Mouse (Mus musculus) cerebral cortex, adult 2 months (tissue): ENCODE results near the gene Stard10.

Experiments
- WGBS: fragments of 180-500 bp; shearing (Covaris S2); methylation state at CpG from one replicate; pipeline ENCODE4 v1.1.7; 2018; 5-methylcytosine and 5-hydroxymethylcytosine counted together

The Stard10 gene

DNA sequence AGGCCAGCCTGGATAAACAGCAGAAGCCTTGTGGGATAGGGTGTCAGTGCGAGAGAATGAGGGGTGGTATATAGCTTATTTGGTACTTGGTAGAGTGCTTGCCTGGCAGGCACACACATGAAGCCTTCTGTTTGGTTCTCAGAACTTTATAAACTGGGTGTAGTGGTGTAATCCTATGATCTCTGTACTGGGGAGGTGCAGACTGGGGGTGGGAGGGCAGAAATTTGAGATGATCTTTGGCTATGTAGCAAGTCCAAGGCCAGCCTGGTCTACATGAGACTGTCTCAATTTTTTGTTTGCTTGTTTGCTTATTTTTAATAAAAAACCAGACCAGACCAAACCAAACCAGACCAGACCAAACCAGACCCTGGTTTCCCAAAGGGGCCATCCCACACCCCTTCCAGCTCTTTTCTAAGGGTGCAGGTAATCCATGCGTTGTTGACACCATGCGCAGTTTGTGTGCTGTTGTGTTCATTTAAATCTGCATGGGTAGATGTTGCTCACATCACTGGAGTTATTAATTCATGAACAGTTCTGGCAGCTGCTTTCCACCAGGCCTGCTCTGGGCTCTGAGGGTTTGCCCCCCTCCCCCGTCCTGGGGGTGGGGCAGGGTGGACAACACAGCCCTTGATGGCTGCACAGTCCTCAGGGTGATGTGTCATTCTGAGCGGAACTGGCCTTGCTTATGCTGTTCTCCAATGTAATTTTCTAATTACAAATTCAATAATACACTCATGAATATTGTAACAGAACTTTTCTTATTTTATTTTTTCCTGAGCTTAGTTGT is 15.4 kb downstream of the Stard10 start:
- 88% methylated on average over 5 of the region's 5 CpGs for WGBS

DNA sequence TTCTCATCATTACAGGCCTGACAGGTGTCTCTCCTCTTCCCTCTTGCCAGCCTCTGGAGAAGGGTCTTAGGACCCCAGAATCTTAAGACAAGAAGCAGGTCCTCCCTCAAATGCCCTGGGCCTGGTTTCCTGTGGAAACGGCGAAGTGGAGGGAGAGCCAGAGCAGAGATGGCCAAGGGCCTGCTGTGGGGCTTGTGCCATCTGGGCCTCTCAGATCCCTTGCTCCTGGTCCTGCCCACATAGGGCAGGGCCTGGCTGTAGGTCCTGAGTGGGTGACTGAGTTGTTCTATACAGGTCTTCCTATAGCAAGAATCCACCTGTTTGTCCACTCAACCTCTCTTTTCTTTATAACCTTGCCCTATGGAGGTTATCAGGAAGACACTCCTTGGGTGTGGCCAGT is 18.3 kb downstream of the Stard10 start:
- 86% methylated on average over 2 of the region's 2 CpGs for WGBS

DNA sequence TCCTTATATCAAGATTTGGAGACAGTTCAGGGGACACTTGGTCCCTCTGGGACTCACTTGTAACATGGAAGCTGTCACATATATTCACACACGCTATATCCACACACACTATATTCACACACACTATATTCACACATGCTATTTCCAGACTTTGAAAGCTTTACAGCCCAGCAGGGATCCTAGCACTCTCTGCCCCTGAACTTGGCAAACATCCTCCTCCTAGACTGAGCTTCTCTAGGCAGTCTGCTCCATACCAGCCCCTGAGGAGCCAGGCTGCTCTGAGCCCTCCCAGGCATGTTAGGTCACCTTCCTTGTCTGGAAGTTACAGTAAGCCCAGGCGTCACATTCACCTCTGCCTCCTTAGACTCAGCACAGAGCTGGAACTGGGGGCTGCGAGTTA is 19.8 kb downstream of the Stard10 start:
- 82% methylated on average over 3 of the region's 3 CpGs for WGBS

DNA sequence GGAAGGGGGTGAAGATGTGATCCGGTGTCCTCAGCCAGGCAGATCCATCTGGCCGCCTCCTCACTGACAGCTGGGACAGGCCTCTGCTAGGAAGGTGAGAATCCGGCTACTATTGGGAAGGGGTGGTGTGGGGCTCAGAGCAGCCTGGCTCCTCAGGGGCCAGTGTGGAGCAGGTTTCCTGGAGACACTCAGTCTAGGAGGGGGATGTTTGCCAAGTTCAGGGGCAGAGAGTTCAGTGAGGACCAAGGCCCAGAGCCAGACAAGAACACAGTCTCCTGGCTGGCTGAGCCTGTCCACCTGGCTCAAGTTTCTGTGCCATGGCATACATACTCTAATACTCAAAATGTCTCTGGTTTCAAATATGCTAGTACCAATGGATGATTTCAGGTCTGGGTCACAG is 20.5 kb downstream of the Stard10 start:
- WGBS = 93% methylated on average over 3 of the region's 3 CpGs

DNA sequence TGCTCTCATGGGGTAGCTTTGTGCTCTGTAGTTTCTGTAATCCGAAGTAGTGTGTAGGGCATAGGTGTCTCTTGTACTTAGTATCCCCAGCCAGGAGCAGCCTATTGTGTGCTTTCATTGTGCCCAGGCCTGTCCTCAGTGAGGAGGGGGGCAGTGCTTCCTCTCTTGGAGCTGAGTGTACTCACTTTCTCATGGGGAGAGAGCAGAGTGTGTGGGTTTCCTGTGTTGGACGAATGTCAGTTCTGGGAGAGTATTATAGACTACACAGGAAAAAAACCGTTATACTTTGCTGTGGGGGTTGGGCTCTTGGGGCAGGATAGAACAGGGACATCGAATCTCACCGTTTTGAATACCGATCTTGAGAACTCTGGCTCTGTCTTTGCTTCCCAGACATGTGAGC is 24.5 kb downstream of the Stard10 start:
- 51% methylated on average over 6 of the region's 6 CpGs for WGBS

DNA sequence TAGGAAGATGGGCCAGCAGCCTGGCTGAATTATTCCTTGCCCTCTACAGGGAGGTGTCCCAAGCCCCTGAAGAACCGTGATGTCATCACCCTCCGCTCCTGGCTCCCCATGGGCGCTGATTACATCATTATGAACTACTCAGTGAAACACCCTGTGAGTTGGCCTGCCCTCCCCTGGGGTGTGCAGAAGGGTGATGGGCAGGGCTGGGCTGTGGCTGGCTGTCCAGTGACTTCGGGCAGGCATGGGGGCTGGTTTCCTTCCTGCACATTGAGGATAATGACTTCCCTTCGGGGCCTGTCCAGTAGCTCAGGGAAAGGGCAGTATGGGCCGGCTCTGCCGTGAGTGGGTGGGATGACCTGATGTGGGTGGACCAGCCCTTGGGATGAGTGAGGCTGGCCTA is 26.2 kb downstream of the Stard10 start:
- 70% methylated on average over 7 of the region's 7 CpGs for WGBS

DNA sequence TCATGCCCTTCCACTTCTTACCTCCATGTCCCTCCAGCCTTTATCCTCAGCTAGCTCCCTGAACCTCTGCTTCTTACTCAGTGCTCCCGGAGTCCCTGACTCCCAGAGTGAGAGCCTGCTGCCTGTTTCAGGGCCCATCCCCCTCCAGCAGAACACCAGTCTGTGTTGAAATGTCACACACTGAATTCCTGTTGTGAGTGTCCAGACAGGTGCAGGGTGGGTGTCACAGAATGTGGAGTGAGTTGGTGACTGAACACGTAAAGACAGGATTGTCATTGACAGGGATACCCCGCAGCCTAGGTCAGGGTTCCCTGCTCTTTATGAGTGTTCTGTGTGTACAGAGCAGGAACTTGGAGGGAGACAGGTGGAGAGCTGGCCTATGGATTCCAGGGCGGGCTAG is 28.0 kb downstream of the Stard10 start:
- 88% methylated on average over 4 of the region's 4 CpGs for WGBS

DNA sequence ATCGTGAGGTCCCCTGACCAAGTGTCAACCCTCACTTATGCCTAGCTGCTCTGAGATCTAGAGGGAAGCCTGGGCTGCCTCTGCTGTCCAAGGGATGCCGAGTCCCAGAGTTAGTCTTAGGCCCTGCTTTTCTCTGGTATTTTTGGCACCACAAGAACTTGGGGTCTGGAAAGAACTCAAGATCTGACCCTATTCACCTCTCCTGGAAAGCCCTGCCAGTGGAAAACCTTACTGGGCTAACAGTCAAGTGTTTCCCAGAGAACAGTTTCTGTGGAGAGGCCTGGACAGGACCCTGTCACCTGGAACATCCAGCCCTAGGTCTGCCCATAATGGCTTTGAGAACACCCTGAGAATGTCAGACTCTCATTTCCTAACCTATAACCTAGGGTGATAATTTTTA is 30.1 kb downstream of the Stard10 start:
- WGBS = 83% methylated on average over 2 of the region's 2 CpGs

DNA sequence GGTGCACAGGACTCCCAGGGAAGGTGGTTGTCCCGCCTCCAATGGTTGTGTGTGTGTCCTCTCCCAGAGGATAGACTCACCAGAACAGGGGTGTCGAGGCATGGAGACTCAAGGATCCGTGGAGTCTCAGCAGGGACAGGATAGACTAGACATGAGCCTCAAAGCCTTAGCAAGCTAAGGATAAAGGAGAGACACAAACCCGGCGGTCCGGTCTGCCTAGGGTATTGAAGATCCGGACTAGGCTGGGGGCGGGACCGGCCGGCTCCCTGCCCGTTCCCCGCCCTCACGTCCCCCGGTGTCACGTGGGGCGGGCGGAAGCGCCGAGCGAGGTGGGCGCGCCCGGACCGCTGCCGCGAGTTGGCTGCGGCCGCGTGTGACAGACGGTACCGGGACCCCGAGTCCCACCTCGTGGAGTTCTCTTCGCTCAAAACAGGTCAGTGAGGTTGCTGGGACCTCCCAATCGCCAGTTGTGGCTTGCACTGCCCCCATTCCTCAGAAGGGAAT is 30.9 kb downstream of the Stard10 start, which contains the start of gene Arap1:
Arap1 (plus strand) TSS at position 301 of the 504 bp plus-strand sequence.
- 1% methylated on average over 35 of the region's 35 CpGs for WGBS

DNA sequence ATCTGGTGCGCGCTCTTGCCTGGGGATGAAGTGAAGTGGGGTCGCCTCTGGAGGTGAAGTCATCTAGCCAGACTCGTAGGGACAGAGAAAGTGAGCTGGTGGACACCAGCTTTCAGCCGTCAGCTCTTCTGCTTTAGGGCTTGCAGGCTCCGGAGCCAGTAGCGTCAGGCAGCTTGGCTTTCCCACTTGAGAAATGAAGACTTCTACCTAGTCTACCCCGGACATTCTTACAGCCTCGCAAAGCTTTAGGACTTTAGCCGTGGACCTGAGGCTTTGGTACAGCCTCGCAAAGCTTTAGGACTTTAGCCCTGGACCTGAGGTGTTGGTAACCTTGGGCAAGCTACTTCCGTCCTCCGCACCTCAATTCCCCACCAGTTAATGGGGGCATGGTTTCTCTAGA is 31.4 kb downstream of the Stard10 start:
- WGBS = 7% methylated on average over 13 of the region's 13 CpGs

DNA sequence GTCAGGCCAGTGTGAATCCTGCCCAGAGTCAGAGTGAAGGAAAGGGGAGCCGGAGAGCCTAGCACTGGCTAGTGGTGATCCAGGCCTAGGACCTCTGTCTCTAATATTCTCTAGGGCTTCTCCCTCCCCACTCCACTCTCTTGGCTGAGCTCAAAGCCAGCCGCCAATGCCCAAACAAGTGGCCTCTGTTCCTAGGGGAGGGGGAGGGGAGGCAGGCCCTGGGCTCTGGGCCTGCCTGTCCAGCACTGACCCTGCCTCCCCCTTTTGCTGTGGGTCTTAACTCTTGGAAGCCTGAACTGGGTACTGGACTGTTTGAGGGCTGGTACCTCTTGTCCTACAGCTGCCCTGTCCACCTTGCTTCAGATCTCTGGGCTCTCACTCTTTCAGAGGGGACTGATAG is 33.0 kb downstream of the Stard10 start:
- WGBS = 80% methylated on average over 2 of the region's 2 CpGs

DNA sequence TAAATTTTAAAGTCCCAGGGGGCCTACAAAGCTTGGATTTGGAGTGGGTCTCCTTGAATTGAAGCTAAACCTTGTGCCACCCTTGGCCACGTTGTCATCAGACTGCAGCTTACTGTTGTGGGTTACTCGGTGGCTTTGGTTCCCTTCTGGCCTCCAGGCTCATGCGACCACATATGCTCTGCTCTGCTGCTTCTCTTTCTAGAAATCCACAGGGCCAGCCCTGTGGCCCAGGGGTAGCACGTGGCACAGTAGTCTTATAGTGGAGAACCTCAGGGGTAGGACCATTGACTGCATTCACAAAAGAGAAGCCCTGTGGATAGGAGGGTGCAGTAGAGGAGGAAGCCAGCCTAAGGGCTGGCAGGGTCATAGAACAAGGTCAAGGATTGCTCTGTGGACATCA is 35.5 kb downstream of the Stard10 start:
- WGBS = 73% methylated on average over 4 of the region's 4 CpGs

DNA sequence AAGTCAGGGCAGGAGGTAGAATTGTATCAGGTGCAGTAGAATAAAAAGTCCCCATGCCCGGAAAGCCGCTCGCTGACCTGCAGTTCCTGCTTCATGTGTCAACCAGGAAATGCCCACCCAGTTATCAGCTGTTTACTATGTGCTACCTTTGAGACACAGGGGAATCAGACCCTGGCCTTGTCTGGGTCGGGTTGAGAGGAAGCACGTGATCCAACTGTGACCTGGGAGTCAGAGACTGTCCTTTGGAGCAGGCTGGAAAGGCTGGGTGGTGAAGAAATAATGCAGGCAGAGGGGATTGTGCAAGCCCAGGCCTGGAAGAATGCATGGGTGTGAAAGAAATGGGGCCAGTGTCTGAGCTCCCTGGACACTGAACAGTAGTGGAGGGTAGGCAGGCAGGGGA is 37.5 kb downstream of the Stard10 start:
- WGBS = 77% methylated on average over 5 of the region's 5 CpGs

DNA sequence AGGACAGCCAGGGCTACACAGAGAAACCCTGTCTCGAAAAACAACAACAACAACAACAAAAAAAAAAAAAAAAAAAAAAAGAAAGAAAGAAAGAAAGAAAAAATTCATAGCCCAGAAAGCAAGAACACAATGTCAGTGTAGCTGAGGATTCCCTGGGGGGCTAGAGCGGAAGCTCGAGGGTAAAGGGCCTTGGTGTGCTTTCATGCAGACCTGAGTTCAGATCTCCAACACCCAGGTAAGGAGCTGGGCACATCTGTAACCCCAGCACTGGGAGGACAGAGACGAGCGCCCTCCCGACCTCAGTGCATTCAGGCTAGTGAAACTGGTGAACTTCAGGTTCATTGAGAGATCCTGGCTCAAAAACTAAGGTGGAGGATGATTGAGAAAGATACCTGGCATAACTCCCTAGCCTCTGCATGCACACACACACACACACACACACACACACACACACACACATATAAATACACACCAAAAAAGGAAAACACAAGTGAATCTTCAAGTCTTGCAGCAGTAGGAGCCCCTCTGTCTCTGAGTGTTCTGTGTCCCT is 38.7 kb downstream of the Stard10 start:
- WGBS = 89% methylated on average over 6 of the region's 6 CpGs

DNA sequence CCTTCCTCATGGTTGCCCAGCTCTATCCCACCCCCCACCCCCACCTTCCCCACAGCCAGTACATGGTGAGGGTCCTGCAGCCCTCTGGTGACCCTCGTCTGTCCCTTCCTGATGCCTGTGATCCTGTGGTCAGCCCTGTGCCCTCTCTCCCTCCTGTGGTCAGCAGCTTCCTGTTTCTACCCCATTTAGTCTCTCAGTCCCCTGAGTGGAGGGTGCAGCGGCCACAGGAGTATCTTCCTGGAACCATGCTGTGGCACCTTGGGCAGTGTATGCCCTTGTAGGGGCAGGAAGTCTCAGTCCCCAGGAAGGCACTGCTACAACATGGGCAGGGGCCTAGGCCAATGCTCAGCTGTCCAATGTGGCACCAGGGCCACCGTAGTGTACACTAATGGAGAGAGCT is 40.0 kb downstream of the Stard10 start:
- 62% methylated on average over 3 of the region's 3 CpGs for WGBS

DNA sequence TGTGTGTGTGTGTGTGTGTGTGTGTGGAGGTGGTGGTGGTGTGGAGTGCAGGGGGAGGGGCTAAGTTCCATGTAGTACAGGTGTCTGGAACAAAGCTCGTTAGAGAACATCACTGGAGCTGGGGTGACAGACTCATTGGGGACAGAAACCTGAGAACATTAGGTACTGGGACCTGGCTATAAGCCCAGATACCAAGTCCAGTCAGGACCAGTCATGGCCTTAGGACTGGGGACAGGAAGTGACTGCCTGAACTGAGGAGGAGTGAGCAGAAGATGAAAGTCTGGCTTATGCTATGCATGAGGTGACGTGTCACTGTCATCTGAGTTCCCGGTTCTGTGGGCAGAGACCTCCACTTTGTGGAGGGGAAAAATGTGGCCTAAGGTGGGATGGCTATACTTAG is 43.5 kb downstream of the Stard10 start:
- WGBS = 75% methylated on average over 3 of the region's 3 CpGs

DNA sequence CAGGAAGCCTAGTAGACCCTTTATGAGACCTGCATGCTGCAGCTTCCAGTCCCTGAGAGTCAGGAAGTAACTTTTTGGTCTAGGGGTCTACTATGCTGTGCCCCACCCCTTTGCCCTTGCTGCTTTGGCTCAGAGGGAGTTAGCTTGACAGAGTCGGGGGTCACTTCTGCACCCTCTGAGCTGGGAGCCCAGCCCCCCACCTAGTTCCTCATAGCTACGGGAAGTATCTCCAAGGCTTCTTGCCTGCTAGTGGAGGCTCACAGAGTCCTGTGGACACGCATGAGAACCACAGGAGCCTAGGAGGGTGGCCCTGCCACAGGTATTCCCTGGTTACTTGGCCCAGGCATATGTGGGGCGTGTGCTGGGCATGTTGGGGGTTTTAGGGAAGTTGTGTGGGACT is 44.1 kb downstream of the Stard10 start:
- 81% methylated on average over 4 of the region's 4 CpGs for WGBS

DNA sequence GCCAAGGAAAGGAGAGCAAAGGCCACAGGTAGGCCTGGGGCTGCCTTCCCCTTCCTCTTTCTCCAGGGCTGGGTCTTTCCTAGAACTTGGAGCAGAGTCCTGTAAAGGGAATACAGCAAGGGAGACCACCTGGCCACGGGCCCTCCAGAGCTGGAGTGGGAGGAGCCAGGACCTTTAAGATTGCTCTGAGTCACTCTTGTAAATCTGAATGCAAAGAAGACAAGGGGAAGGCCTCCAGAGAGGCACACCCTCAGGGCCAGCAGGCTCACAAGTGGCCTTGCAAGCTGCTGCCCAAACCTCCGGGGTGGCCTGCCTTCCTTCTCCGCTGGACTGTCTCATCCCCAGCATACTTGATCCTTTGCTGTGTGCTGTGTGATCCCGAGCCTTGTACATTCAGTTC is 44.9 kb downstream of the Stard10 start:
- 69% methylated on average over 4 of the region's 4 CpGs for WGBS

DNA sequence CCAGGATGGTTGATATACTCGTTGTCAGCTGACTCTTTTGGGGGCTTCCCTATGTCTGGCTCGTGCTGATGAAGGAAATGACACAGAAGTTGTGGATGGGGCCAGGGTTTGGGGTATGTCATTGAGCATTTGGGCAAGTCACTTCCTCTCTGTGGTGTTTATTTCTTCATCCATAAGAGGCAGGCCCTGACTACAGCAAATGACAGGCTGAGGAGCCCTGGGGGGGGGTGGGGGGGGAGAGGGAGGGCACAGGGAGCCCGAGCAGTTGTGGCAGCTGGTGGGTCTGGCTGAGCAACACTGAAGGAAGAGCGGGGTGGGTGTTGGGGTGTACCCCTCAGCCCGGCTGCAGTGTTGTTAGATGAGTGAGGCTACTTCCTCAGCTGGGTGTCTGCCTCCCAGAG is 45.9 kb downstream of the Stard10 start:
- 76% methylated on average over 5 of the region's 5 CpGs for WGBS

DNA sequence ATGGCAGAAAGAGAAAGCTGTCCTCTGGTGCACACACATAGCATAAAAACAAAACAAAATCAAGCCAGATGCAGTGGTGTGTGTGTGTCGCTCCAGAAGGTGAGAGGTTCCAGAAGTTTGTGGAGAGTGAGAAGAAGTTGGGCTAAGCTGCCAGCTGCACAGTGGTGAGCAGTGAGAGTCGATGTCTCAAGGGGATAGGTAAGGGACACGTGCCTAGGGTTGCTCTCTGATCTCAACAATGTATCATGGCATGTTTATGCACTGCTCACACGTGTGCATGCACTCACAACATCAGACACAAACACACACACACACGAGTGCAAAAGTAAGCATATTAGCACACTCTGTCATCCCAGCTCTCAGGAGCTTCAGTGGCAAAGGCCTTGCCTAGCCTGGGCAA is 47.0 kb downstream of the Stard10 start:
- WGBS = 91% methylated on average over 5 of the region's 5 CpGs

DNA sequence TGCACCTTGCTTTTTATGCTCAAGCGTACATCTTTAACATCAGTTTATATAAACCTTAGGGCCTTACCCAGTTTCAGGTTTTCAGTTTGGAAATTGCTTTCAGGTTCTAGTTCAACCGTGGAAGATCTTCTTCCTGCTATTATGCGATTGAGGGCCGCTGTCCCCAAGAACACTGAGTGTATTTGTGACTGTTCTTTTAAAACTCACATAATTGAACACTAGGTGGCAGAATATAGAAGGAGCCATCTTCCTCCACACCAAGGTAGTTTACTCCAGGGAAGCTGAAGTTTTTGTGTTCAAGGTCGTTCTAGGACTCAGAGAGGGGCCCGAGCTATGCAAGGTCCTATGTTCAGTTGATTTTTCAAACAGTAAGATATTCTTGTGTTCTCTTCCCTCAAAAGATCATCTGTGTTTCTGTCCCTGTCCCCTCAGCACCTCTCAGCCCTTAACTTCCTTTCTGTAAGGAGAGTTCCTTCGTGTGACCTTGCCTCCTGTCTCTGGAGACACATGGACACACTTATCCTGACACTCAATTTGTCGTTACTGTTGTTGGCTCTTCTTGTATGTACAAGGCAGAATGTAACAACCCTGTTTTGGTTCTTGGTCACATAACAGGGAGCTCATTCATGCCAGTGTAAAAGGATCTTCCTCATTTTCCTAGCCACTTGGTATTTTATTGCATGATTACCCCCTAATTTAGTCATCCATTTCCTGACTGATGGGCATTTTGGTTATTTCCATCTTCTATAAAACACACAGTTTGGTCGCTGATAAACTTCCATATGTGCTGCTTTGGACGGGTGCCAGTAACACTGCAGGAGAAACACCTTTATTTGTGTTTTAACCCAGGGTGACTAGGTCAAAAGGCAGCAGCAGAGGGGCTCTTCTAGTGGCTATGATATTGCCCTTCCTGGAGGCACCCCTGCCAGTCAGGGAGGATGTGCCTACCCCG is 51.3 kb downstream of the Stard10 start:
- 64% methylated on average over 11 of the region's 11 CpGs for WGBS

DNA sequence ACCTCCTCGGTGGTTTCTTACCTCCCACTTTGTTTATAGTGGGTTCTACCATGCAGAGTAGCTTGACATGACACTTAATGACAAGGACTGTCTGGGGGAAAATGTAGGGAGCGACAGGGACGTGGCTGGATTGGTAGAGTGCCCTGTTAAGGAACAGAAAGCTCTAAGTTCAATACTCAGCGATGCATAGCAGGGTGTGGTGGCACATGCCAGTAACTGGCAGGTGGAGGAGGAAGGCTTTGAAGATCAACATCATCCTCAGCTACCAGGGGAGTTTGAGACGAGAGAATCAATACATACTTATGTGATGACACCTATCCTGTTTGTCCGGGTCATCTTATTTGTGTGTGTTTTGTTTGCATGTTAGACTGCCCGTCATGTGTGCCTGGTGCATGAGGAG is 52.8 kb downstream of the Stard10 start:
- WGBS = 89% methylated on average over 7 of the region's 7 CpGs
